Mouse (Mus musculus) cerebellum, adult 2 months (tissue): ENCODE data around the gene Emc6.

Experiments used
- CTCF ChIP-seq: fragments of 200-500 bp; IDR thresholded peaks from 2 replicates; pipeline ENCODE4 v1.5.1; 2011; ENCODE audit warnings: low read depth, mild to moderate bottlenecking, control low read depth, low read length, moderate library complexity, borderline replicate concordance; ENCODE audit not compliant: insufficient read depth
- POLR2A ChIP-seq: fragments of 200-500 bp; IDR thresholded peaks from 2 replicates; pipeline ENCODE4 v1.6.1; 2011; ENCODE audit warnings: low read length, control low read depth, borderline replicate concordance; ENCODE audit not compliant: insufficient read depth

GRCm38 (mm10) chr11:73207621-73208020, 30.8 kb upstream of the Emc6 start:
- TF ChIP-seq CTCF (no peak; the same call in 1 of the 2 replicates), POLR2A (no peak)
